Mouse (Mus musculus) thymus, postnatal 36 days (tissue): ENCODE measurements at regions not wholly inside any gene's neighbourhood (a gene's known extent, or its start where the extent isn't known, plus 50 kb on each side); places are given as distances from the start of the nearest gene placed in this dataset.

Experiments used
- DNase-seq, 2 experiments: peaks; one replicate each; pipeline ENCODE4 v3.0.0; 2022; ENCODE audit warnings: mixed read lengths in 2 of 2

- no peak for DNase-seq
Observed at GRCm38 (mm10) chr8:128069749-128070148, 288.7 kb upstream of the Nrp1 start.

GRCm38 (mm10) chr8:128075566-128075965, 282.8 kb upstream of the Nrp1 start:
- DNase-seq, result no peak

- no peak for DNase-seq
Observed at GRCm38 (mm10) chr8:128076226-128076625, 282.2 kb upstream of the Nrp1 start.

GRCm38 (mm10) chr8:128078740-128079139, 279.7 kb upstream of the Nrp1 start:
- no peak for DNase-seq

GRCm38 (mm10) chr8:128085800-128086199, 272.6 kb upstream of the Nrp1 start:
- DNase-seq, result no peak

GRCm38 (mm10) chr8:128087500-128087899, 270.9 kb upstream of the Nrp1 start:
- DNase-seq, result no peak

- no peak for DNase-seq
Observed at GRCm38 (mm10) chr8:128092826-128093225, 265.6 kb upstream of the Nrp1 start.

- DNase-seq, result no peak
Observed at GRCm38 (mm10) chr8:128095451-128095850, 263.0 kb upstream of the Nrp1 start.

GRCm38 (mm10) chr8:128097601-128098000, 260.8 kb upstream of the Nrp1 start:
- DNase-seq, result no peak

- DNase-seq, result no peak
Observed at GRCm38 (mm10) chr8:128103380-128103779, 255.0 kb upstream of the Nrp1 start.

GRCm38 (mm10) chr8:128106569-128106968, 251.8 kb upstream of the Nrp1 start:
- no peak for DNase-seq

GRCm38 (mm10) chr8:128107041-128107440, 251.4 kb upstream of the Nrp1 start:
- no peak for DNase-seq

- no peak for DNase-seq
Observed at GRCm38 (mm10) chr8:128109036-128109435, 249.4 kb upstream of the Nrp1 start.

GRCm38 (mm10) chr8:128111132-128111531, 247.3 kb upstream of the Nrp1 start:
- DNase-seq, result no peak

GRCm38 (mm10) chr8:128113116-128113515, 245.3 kb upstream of the Nrp1 start:
- no peak for DNase-seq

- no peak for DNase-seq
Observed at GRCm38 (mm10) chr8:128141290-128141966, 217.0 kb upstream of the Nrp1 start.

- DNase-seq, result peak in 1 of 2 experiments; percentile 6
Observed at GRCm38 (mm10) chr8:128148351-128148942, 210.0 kb upstream of the Nrp1 start.

- no peak for DNase-seq
Observed at GRCm38 (mm10) chr8:128155604-128156003, 202.8 kb upstream of the Nrp1 start.

- DNase-seq, result no peak
Observed at GRCm38 (mm10) chr8:128156221-128156620, 202.2 kb upstream of the Nrp1 start.

- no peak for DNase-seq
Observed at GRCm38 (mm10) chr8:128162857-128163256, 195.5 kb upstream of the Nrp1 start.

- no peak for DNase-seq
Observed at GRCm38 (mm10) chr8:128164976-128165375, 193.4 kb upstream of the Nrp1 start.

- no peak for DNase-seq
Observed at GRCm38 (mm10) chr8:128165591-128165990, 192.8 kb upstream of the Nrp1 start.

- no peak for DNase-seq
Observed at GRCm38 (mm10) chr8:128166097-128166496, 192.3 kb upstream of the Nrp1 start.

GRCm38 (mm10) chr8:128168819-128169218, 189.6 kb upstream of the Nrp1 start:
- no peak for DNase-seq

GRCm38 (mm10) chr8:128171116-128171515, 187.3 kb upstream of the Nrp1 start:
- DNase-seq, result no peak
